Mouse (Mus musculus): ENCODE data around the gene Ttll9. TPM values are rescaled to one million over a fixed set of nuclear protein-coding genes. Genes with fewer than 3 reads are reported as not detected.

Gene Ttll9
- 1 to 10 TPM; 1.3 to 3.6 TPM for total RNA-seq (2021)

GRCm38 (mm10) chr2:152962091-152962793 is at the start of gene Ttll9:
Ttll9 (plus strand) TSS chr2:152962485.
- DNase-seq (ENCODE audit: low spot score in 2 of 2) = peak; percentile 82 to 87
- intact Hi-C loops (cut with DNase I) = no loop called here

GRCm38 (mm10) chr2:152913471-152913870 is 48.8 kb upstream of the Ttll9 start:
- DNase-seq (ENCODE audit: low spot score in 2 of 2) = no peak
- intact Hi-C loops (cut with DNase I) = no loop called here

- DNase-seq (ENCODE audit: low spot score in 2 of 2) = peak; percentile 87 to 88
- intact Hi-C loops (cut with DNase I) = loop anchor here (2.0 kb wide), 2 partner anchors 100 to 228 kb away; partner anchors contain the start of gene Pdrg1
Observed at GRCm38 (mm10) chr2:152914310-152915120, 47.8 kb upstream of the Ttll9 start.

GRCm38 (mm10) chr2:152915453-152915852 is 46.8 kb upstream of the Ttll9 start:
- intact Hi-C loops (cut with DNase I) = loop anchor here (2.0 kb wide), 2 partner anchors 99 to 227 kb away; partner anchors contain the start of gene Pdrg1
- no peak for DNase-seq (ENCODE audit: low spot score in 2 of 2)

GRCm38 (mm10) chr2:152916111-152916510 is 46.2 kb upstream of the Ttll9 start:
- intact Hi-C loops (cut with DNase I) = no loop called here
- DNase-seq (ENCODE audit: low spot score in 2 of 2) = no peak

GRCm38 (mm10) chr2:152917671-152918070 is 44.6 kb upstream of the Ttll9 start:
- DNase-seq (ENCODE audit: low spot score in 2 of 2) = no peak
- intact Hi-C loops (cut with DNase I) = no loop called here

- intact Hi-C loops (cut with DNase I) = no loop called here
- DNase-seq (ENCODE audit: low spot score in 2 of 2) = no peak
Observed at GRCm38 (mm10) chr2:152922376-152922775, 39.9 kb upstream of the Ttll9 start.

GRCm38 (mm10) chr2:152923621-152924020 is 38.7 kb upstream of the Ttll9 start:
- intact Hi-C loops (cut with DNase I) = no loop called here

GRCm38 (mm10) chr2:152924128-152924527 is 38.2 kb upstream of the Ttll9 start:
- intact Hi-C loops (cut with DNase I) = no loop called here
- DNase-seq (ENCODE audit: low spot score in 2 of 2) = no peak

More at GRCm38 (mm10) chr2:152923621-152924020, 38.7 kb upstream of the Ttll9 start:
- no peak for DNase-seq (ENCODE audit: low spot score in 2 of 2)

GRCm38 (mm10) chr2:152924543-152924942 is 37.7 kb upstream of the Ttll9 start:
- intact Hi-C loops (cut with DNase I) = no loop called here
- no peak for DNase-seq (ENCODE audit: low spot score in 2 of 2)

GRCm38 (mm10) chr2:152925189-152925872 is 37.0 kb upstream of the Ttll9 start:
- intact Hi-C loops (cut with DNase I) = no loop called here
- DNase-seq (ENCODE audit: low spot score in 2 of 2) = no peak

- intact Hi-C loops (cut with DNase I) = no loop called here
- no peak for DNase-seq (ENCODE audit: low spot score in 2 of 2)
Observed at GRCm38 (mm10) chr2:152926896-152927295, 35.4 kb upstream of the Ttll9 start.

GRCm38 (mm10) chr2:152927371-152927770 is 34.9 kb upstream of the Ttll9 start:
- intact Hi-C loops (cut with DNase I) = no loop called here
- no peak for DNase-seq (ENCODE audit: low spot score in 2 of 2)

- intact Hi-C loops (cut with DNase I) = no loop called here
- DNase-seq (ENCODE audit: low spot score in 2 of 2) = no peak
Observed at GRCm38 (mm10) chr2:152928219-152928987, 33.9 kb upstream of the Ttll9 start.

GRCm38 (mm10) chr2:152928988-152929370 is 33.3 kb upstream of the Ttll9 start:
- intact Hi-C loops (cut with DNase I) = no loop called here
- DNase-seq (ENCODE audit: low spot score in 2 of 2) = no peak

- no peak for DNase-seq (ENCODE audit: low spot score in 2 of 2)
- intact Hi-C loops (cut with DNase I) = no loop called here
Observed at GRCm38 (mm10) chr2:152930276-152930675, 32.0 kb upstream of the Ttll9 start.

GRCm38 (mm10) chr2:152931456-152932160 is 30.7 kb upstream of the Ttll9 start:
- intact Hi-C loops (cut with DNase I) = no loop called here
- DNase-seq (ENCODE audit: low spot score in 2 of 2) = no peak

GRCm38 (mm10) chr2:152933048-152933447 is 29.2 kb upstream of the Ttll9 start, which contains the start of gene Foxs1:
Foxs1 (minus strand) TSS chr2:152933208.
- intact Hi-C loops (cut with DNase I) = no loop called here
- DNase-seq (ENCODE audit: low spot score in 2 of 2) = no peak

GRCm38 (mm10) chr2:152933614-152934013 is 28.7 kb upstream of the Ttll9 start:
- DNase-seq (ENCODE audit: low spot score in 2 of 2) = no peak
- intact Hi-C loops (cut with DNase I) = no loop called here
